Mouse (Mus musculus): ENCODE measurements around the gene Mbnl2.

Gene Mbnl2

GRCm38 (mm10) chr14:120416886-120417285 lies 141.4 kb downstream of the Mbnl2 start:
- DNase-seq (ENCODE audit: low spot score) = no peak

GRCm38 (mm10) chr14:120418964-120419363 lies 143.5 kb downstream of the Mbnl2 start:
- no peak for DNase-seq (ENCODE audit: low spot score)

- DNase-seq (ENCODE audit: low spot score) = no peak
Measured at GRCm38 (mm10) chr14:120428497-120428896, 153.0 kb downstream of the Mbnl2 start.

GRCm38 (mm10) chr14:120432773-120433172 lies 157.3 kb downstream of the Mbnl2 start:
- no peak for DNase-seq (ENCODE audit: low spot score)

GRCm38 (mm10) chr14:120433931-120434398 lies 158.5 kb downstream of the Mbnl2 start:
- no peak for DNase-seq (ENCODE audit: low spot score)

- DNase-seq (ENCODE audit: low spot score) = no peak
Measured at GRCm38 (mm10) chr14:120434831-120435230, 159.4 kb downstream of the Mbnl2 start.

GRCm38 (mm10) chr14:120440716-120441115 lies 165.2 kb downstream of the Mbnl2 start:
- no peak for DNase-seq (ENCODE audit: low spot score)

- no peak for DNase-seq (ENCODE audit: low spot score)
Measured at GRCm38 (mm10) chr14:120441256-120441655, 165.8 kb downstream of the Mbnl2 start.

GRCm38 (mm10) chr14:120441836-120442235 lies 166.4 kb downstream of the Mbnl2 start:
- DNase-seq (ENCODE audit: low spot score) = no peak

GRCm38 (mm10) chr14:120454221-120454620 lies 178.8 kb downstream of the Mbnl2 start:
- no peak for DNase-seq (ENCODE audit: low spot score)

GRCm38 (mm10) chr14:120463938-120464727 lies 188.7 kb downstream of the Mbnl2 start:
- DNase-seq (ENCODE audit: low spot score) = no peak

GRCm38 (mm10) chr14:120466816-120467215 lies 191.3 kb downstream of the Mbnl2 start:
- no peak for DNase-seq (ENCODE audit: low spot score)

GRCm38 (mm10) chr14:120469126-120469790 lies 193.8 kb downstream of the Mbnl2 start:
- DNase-seq (ENCODE audit: low spot score) = no peak

GRCm38 (mm10) chr14:120476186-120476697 lies 200.8 kb downstream of the Mbnl2 start:
- DNase-seq (ENCODE audit: low spot score) = no peak

GRCm38 (mm10) chr14:120477288-120477981 lies 202.0 kb downstream of the Mbnl2 start:
- peak; percentile 98 for DNase-seq (ENCODE audit: low spot score)

GRCm38 (mm10) chr14:120477982-120478568 lies 202.6 kb downstream of the Mbnl2 start, which contains the start of gene Rap2a:
Rap2a (plus strand) TSS chr14:120478444.
- DNase-seq (ENCODE audit: low spot score) = peak; percentile 96

GRCm38 (mm10) chr14:120478641-120479341 lies 203.3 kb downstream of the Mbnl2 start:
- DNase-seq (ENCODE audit: low spot score) = no peak

GRCm38 (mm10) chr14:120480341-120480900 lies 205.0 kb downstream of the Mbnl2 start:
- no peak for DNase-seq (ENCODE audit: low spot score)

GRCm38 (mm10) chr14:120480927-120481326 lies 205.5 kb downstream of the Mbnl2 start:
- no peak for DNase-seq (ENCODE audit: low spot score)

Data from ovary, postnatal 36 days (tissue).